Mouse (Mus musculus): ENCODE measurements around the gene Dclk2.

Dclk2 gene

DNA sequence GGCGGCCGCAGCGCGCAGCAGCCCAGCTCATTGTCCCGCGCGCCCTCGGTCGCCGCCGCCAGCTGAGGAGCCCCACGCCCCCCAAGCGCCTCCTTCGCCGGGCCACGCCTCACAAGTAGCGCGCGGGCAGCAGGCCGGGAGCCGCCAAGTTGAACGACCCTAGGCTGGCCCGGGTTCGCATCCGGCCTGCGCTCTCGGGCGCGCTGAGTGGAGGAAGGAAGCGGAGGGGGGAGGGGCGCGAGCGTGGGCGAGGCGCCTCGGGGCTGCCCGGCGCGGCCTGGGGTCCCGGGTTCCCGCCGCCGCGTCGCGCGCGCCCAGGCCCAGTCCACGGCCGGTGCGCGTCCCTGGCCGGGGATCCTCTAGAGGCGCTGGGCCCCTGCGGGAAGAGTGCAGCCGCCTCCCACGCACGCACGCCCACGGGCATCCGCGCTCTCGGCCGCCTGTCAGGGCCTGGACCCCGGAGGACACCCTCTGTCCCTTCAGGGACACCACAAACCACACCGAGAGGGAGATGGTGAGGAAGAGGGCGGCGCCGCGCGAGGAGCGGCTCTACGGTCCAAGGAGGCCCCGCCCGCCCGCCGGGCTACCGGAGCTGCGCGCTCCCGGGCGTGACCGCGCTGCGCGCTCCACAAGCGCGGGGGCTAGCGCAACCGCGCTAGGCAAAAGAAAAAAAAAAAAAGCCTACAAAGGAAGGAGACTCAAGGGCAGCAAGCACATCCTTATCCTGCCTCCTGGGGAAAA is at the start of gene Dclk2:
TSS of gene Dclk2 (minus strand) at position 510 of the 741 bp plus-strand sequence.
- DNase-seq (ENCODE audit: low read depth, low spot score): peak; percentile 79

GRCm38 (mm10) chr3:86962665-86963435 is 42.2 kb upstream of the Dclk2 start:
- no peak for DNase-seq (ENCODE audit: low read depth, low spot score)

- no peak for DNase-seq (ENCODE audit: low read depth, low spot score)
These were observed 40.7 kb upstream of the Dclk2 start for GRCm38 (mm10) chr3:86961395-86961669.

- no peak for DNase-seq (ENCODE audit: low read depth, low spot score)
These were observed 40.2 kb upstream of the Dclk2 start for GRCm38 (mm10) chr3:86960656-86961394.

DNA sequence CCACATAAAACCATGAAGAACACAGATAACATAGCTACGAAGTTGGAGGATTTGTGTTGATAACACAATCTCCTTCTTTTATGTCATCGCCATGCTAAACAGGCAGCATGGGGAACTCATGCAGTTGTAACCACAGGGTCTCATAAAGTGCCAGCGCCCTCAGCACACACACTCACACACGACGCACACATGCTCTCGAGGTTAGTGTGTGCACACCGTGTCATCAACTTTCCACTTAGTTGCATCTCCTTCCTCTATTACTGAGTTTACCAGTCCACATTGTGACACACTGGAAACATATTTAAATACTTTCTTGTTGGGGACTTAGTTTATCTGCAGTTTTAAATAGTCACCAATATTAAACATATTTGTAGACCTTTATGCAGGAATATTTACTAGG is 38.4 kb upstream of the Dclk2 start:
- no peak for DNase-seq (ENCODE audit: low read depth, low spot score)

DNA sequence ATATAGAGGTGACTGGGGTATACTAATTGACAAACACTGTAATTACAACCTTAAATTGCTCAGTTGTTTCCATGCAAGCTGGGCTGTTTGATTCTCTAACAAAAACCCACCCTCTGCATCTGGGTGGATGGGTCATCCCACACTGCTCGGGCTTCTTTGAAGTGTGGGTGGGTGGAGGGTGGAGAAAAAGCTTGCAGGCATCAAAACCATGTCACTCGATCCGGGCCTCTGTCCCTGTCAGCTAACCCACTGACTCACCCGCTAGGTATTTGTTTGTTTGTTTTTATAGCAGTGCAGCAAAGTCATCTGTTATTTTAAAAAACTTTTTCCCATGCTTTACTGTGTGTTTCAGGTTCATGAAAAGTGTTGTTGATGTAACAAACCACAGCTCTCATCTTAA is 34.7 kb upstream of the Dclk2 start:
- peak; percentile 19 for DNase-seq (ENCODE audit: low read depth, low spot score)

DNA sequence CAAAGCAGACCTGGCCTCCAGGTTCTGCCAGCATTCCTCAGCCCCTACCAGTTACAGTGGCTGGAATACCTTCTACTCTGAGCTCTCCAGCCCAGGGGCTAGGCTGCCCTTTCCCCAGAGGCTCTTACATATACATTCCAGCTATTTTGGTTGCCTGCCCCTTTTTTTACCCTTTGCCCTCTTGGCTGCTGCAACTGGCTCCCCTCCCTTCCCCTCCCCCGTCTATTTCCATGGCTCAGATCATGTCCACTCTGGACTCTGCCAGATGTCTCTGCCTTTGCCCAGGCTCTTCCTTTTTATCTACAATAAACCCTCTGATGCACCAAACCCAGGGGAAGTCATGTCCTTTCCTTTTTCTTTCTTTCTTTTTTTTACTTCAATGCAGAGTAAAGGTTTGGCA is 33.9 kb upstream of the Dclk2 start:
- DNase-seq (ENCODE audit: low read depth, low spot score): no peak

DNA sequence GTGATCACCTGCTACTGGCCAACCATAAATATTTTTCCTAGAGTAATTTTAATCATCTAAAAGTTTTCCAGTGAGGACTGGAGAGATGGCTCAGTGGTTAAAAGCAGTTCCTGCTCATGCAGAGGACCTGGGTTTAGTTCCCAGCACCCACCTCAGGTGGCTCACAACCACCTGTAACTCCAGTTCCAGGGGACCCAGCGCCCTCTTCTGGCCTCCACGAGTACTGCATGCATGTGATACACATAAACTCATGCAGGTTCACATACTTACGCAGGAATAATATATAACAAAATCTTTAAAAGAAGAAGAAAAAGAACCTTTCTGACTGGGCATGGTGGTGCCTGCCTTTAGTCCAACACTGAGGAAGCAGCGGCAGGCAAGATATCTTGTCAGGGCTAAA is 33.2 kb upstream of the Dclk2 start:
- peak; percentile 17 for DNase-seq (ENCODE audit: low read depth, low spot score)

DNA sequence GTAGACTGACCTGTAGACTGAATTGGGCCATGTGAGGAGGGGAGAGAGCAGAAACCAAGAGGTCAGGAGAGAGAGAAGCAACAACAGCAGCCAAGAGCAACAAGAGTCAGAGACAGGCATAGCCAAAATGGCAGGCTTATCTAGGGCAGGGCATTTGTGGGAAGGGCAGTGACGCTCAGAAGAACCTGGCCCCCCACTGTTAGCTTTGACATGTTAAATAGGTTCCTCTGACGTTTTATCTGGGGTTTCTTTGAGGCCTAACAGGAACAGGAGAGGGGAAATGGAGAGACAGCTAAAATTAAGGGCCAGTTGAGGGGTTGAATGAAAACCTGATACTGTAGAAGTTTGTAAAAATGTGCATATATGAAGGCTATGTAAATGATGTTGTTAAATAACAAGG is 30.0 kb upstream of the Dclk2 start:
- peak; percentile 93 for DNase-seq (ENCODE audit: low read depth, low spot score)

- DNase-seq (ENCODE audit: low read depth, low spot score): peak; percentile 72
These were observed 15.7 kb upstream of the Dclk2 start for GRCm38 (mm10) chr3:86936254-86936836.

DNA sequence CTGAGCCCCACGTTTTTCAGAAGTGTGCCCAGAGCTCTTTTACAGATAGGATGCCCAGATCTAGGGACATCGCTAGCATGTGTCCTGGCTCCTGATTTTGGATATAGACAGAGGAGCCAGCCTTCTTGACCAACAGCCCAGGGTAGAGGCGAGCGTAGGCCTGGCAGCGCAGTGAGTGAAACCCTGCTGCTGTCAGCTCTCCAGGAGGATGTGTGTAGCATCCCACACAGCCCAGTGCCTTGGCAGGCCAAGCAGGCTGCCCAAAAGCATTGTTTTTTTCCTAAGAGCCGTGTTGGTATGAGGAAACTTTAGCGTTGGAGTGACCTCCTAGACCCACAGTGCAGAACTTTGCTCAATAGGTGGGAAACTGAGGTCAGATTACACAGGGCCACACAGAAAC is 12.8 kb upstream of the Dclk2 start:
- no peak for DNase-seq (ENCODE audit: low read depth, low spot score)

DNA sequence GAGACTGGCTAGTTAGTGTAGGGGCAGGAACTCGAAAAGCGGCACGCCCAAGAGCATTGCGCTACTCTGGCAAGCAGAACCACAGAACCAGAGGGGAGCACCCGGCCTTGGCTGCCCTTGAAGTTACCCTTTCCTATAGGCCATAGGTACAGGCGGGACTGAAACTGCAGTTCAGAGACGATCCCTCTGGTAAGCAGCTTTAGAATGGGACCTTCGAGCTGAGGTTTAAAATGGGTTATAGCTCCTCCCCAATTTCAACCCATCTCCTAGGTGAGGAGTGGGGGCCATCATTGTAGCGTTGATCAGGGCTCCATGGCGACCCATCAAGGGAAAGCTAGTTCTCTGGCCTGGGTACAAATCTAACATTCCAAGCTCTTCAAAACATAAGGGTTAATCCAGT is 3.0 kb upstream of the Dclk2 start:
- peak; percentile 73 for DNase-seq (ENCODE audit: low read depth, low spot score)

GRCm38 (mm10) chr3:86921181-86921975 is 726 bp upstream of the Dclk2 start:
- no peak for DNase-seq (ENCODE audit: low read depth, low spot score)

DNA sequence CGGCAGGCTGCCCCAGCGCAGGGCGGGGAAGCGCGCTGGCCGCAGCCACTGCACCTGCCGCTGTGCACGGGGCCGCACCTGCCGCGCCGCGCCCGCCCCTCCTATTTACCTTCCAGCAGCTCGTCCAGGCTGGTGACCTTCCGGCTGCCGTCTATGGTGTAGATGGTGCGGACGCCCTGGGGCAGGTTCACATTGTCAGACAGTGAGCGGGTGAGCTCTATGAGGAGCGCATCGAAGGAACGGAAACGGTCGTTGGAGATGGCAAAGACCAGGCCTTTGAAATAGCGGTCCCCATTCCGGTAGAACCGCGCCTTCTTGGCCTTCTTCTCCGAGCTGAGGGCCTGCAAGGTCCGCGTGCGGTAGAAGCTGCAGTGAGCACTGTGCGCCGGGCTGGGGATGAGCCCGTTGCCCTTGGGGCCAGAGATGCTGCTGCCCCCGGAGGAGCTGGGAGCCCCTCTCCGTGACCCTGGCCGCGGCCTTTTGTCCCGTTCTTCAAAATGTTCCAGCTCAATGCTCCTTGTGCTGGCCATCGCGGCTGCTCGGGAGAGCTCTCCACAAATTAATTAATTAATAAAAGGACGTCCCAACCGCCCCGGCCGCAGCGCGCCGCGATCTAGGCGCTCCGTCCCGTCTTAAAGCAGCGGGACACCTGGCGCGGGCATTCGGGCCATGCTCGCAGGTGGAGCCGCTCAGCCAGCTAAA is 860 bp downstream of the Dclk2 start:
- peak; percentile 62 for DNase-seq (ENCODE audit: low read depth, low spot score)

DNA sequence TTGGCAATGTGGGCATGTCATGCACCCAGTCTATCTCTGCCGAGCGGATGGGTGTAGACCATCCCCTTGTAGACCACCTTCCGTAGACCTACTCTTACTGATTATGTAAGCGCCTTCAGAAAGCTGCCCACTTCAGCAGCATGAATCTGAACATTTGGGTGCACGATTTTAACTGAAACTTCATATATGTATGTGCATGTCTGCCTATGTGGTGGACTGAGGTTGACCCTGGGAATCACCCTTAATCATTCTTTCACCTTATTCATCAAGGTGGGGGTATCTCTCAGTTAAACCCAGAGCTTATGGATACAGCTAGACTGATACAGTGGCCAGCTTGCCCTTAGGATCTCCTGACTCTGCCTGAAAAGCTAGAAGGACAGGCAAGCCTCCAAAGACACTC is 3.6 kb downstream of the Dclk2 start:
- no peak for DNase-seq (ENCODE audit: low read depth, low spot score)

DNA sequence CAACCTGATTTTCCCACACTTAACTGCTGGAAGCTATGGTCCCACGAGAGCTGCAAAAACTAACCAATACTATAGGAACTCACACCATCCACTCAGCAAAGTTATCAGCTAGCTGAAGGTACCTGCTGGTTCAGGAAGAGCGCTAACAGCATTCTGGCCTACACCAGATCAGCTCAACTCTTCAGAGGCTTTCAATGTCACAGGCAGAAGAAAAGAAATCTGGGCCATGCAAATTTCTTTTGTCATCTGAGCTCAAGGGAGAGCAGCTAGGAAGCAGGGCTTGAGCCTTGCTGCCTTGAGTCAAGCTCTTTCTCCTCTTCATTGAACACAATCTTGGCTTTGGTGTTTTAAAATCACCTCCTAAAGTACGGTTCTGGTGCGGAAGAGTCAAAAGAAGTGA is 4.0 kb downstream of the Dclk2 start:
- peak; percentile 37 for DNase-seq (ENCODE audit: low read depth, low spot score)

GRCm38 (mm10) chr3:86915291-86915690 is 5.4 kb downstream of the Dclk2 start:
- DNase-seq (ENCODE audit: low read depth, low spot score): peak; percentile 81

DNA sequence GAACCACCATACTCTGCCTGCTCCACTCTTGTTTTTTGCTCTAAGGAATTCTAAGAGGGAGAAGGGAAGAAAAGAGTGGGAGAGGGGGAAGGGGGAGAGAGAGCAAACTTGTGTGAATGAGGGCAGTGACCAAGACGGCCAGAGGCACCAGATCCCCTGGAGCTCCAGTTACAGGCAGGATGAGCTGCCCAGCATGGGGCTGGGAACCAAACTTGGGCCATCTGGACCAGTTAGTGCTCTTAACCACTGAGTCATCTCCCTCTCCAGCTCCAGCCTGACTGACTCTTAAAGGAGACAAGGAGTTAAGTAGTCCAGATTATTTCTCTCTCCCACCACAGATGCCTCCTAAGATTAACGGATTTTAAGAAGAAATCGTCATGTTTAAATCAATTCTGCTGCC is 6.3 kb downstream of the Dclk2 start:
- peak; percentile 21 for DNase-seq (ENCODE audit: low read depth, low spot score)

DNA sequence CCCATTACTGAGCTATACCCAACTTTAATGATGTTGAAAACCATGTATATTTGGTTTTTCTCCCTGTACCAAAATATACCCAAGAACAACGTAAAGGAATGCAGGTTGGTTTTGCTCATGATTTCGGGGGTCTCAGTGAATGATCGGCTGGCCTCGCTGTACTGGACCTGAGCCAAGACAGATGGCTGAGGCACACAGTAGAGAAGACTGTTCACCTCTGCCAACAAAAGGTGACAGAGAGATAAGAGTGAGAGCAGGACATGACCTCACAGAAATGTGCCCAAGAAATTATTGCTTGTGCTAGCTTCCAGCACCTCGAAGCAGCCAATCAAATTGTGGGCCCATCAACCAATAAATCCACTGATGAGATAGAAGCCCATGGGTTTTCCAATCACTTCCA is 22.3 kb downstream of the Dclk2 start:
- DNase-seq (ENCODE audit: low read depth, low spot score): no peak

GRCm38 (mm10) chr3:86897551-86897950 is 23.1 kb downstream of the Dclk2 start:
- no peak for DNase-seq (ENCODE audit: low read depth, low spot score)

DNA sequence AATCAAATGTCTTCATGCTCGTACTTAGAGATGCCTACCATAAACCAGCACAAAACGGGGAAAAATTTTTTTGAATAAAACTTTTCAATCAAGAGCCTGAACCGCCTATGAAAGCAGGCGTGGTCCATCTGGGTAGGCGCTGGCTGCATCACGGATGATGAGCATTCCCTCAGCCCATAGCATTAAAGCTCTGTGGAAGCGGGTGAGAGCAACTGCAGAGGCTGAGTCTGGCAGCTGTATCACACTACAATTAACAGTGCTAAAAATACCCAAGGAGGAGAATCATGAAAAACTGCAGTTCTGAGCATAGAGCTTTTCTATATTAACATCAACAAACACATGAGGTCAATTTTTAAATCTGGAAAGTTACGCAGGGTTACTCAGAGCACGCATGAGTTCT is 23.6 kb downstream of the Dclk2 start:
- no peak for DNase-seq (ENCODE audit: low read depth, low spot score)
